Mouse (Mus musculus): ENCODE measurements around the gene Zfp580. TPM values are rescaled to one million over a fixed set of nuclear protein-coding genes. Genes with fewer than 3 reads are reported as not detected.
A peak's percentile ranks its signal among the peaks of the same experiment; 100 is the strongest.
"Not testable (repeated sequence)": the region's sequence is repeated elsewhere in the genome, so short reads cannot be mapped to it uniquely, and the experiment has no call there.

Gene Zfp580
- polyA plus RNA-seq, 1 experiment from 2014 or later, result 14.1 TPM

DNA sequence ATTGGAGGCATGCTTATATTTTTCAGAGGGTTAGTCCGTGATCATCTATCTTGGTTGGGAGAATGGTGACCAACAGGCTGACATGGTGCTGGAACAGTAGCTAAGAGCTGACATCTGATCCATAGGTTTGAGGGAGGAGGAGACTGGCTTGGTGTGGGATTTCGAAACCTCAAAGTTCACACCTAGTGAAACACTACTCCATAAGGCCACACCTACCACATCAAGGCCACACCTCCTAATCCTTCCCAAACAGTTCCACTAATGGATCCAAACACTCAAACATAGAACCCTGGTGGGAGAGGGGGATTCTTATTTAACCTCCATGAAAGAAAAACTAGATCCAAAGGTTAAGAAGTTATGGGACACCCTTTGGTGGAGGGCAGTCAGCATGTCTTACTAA is 34.4 kb upstream of the Zfp580 start:
- Histone ChIP-seq H3K36me3 (ENCODE audit: control insufficient read depth, insufficient read depth, low read length) (peaks cover 17% of the 10 kb centered on the region), H3K27ac (ENCODE audit: low read depth, low read length) (no peak overlapping the region), H3K9ac (ENCODE audit: low read depth, low read length) (no peak overlapping the region), H3K9me3 (ENCODE audit: control insufficient read depth, low read length) (no peaks in the 10 kb centered on the region), H3K4me2 (no peak overlapping the region), H3K27me3 (replicated peaks; ENCODE audit: control insufficient read depth, insufficient read depth, low read length) (no peaks in the 10 kb centered on the region), H3K4me1 (replicated peaks; ENCODE audit: control insufficient read depth, insufficient read depth, low read length) (peaks cover 25% of the 10 kb centered on the region), H3K4me3 (ENCODE audit: low read depth, low read length) (no peak overlapping the region)
- WGBS, result 94% methylated on average over 2 of the region's 2 CpGs
- ATAC-seq (replicated peaks; ENCODE audit: low FRiP score), result no peak
- no peak for DNase-seq (ENCODE audit: low spot score)

DNA sequence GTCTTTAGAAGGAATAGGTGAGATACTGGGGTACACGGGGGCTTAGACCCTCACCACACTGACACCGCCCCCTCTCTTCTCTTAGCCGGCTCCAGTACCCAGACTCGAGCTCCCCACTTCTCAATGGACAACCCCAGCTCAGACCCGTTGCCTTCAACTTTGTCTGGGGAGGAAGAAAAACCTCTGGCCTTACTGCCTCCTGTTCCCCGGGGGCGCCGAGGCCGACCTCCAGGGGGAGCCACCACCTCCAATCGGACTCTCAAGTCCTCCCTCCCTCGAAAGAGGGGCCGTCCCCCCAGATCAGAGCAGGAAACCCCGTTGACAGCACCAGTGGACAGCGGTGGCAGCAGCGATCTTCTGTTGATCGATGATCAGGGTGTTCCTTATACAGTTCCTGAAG is 34.0 kb upstream of the Zfp580 start:
- 91% methylated on average over 16 of the region's 16 CpGs for WGBS
- H3K9ac ChIP-seq (ENCODE audit: low read depth, low read length), result no peak overlapping the region
- no peaks in the 10 kb centered on the region for H3K9me3 ChIP-seq (ENCODE audit: control insufficient read depth, low read length)
- no peak overlapping the region for H3K27ac ChIP-seq (ENCODE audit: low read depth, low read length)
- H3K4me3 ChIP-seq (ENCODE audit: low read depth, low read length), result no peak overlapping the region
- peaks cover 25% of the 10 kb centered on the region for H3K4me1 ChIP-seq (replicated peaks; ENCODE audit: control insufficient read depth, insufficient read depth, low read length)
- ATAC-seq (replicated peaks; ENCODE audit: low FRiP score) (no peak), DNase-seq (ENCODE audit: low spot score) (no peak)
- H3K27me3 ChIP-seq (replicated peaks; ENCODE audit: control insufficient read depth, insufficient read depth, low read length), result no peaks in the 10 kb centered on the region
- H3K36me3 ChIP-seq (ENCODE audit: control insufficient read depth, insufficient read depth, low read length), result peaks cover 16% of the 10 kb centered on the region
- H3K4me2 ChIP-seq, result no peak overlapping the region

DNA sequence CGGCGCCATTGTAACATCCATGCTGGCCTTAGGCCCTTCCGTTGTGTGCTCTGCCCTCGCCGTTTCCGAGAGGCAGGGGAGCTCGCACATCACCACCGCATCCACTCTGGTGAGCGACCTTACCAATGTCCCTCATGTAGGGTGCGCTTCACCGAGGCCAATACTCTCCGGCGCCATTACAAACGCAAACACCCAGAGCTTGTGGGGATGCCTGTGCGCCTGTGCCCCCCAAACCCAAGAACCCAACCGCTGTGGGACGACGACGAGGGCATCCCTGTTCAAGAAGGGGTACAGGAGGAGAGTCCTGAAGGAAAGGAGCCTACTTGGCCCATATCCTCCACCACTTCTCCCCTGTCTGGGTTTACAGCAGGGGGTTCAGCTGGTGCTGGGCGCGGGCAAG is 33.4 kb upstream of the Zfp580 start:
- Histone ChIP-seq H3K4me1 (replicated peaks; ENCODE audit: control insufficient read depth, insufficient read depth, low read length) (peaks cover 25% of the 10 kb centered on the region), H3K27ac (ENCODE audit: low read depth, low read length) (no peak overlapping the region), H3K9ac (ENCODE audit: low read depth, low read length) (no peak overlapping the region), H3K9me3 (ENCODE audit: control insufficient read depth, low read length) (no peaks in the 10 kb centered on the region), H3K4me2 (no peak overlapping the region), H3K4me3 (ENCODE audit: low read depth, low read length) (no peak overlapping the region), H3K36me3 (ENCODE audit: control insufficient read depth, insufficient read depth, low read length) (peaks cover 13% of the 10 kb centered on the region; the same call in 1 of the 2 replicates), H3K27me3 (replicated peaks; ENCODE audit: control insufficient read depth, insufficient read depth, low read length) (no peaks in the 10 kb centered on the region)
- no peak for ATAC-seq (replicated peaks; ENCODE audit: low FRiP score)
- DNase-seq (ENCODE audit: low spot score), result no peak
- 96% methylated on average over 21 of the region's 21 CpGs for WGBS

DNA sequence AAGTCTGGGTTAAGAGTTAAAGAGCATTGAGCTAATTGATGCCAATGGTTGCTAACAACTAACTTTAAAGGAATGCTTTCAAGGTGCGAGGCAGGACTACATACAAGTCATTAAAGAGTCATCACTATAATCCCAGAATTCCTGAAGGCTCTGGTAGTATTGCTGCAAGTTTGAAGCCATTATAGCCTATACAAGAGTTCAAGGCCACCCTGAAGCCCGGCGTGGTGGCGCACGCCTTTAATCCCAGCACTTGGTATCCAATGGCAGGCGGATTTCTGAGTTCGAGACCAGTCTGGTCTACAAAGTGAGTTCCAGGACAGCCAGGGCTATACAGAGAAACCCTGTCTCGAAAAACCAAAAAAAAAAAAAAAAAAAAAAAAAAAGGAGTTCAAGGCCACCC is 31.8 kb upstream of the Zfp580 start:
- H3K9me3 ChIP-seq (ENCODE audit: control insufficient read depth, low read length); DNase-seq (ENCODE audit: low spot score); H3K27me3 ChIP-seq (replicated peaks; ENCODE audit: control insufficient read depth, insufficient read depth, low read length); ATAC-seq (replicated peaks; ENCODE audit: low FRiP score): not testable (repeated sequence)
- 26% methylated on average over 8 of the region's 8 CpGs for WGBS
- Histone ChIP-seq H3K36me3 (ENCODE audit: control insufficient read depth, insufficient read depth, low read length) (peaks cover 17% of the 10 kb centered on the region; the same call in 1 of the 2 replicates), H3K4me2 (peak overlapping the region; percentile 78), H3K9ac (ENCODE audit: low read depth, low read length) (peak overlapping the region; percentile 93), H3K27ac (ENCODE audit: low read depth, low read length) (peak overlapping the region; percentile 98), H3K4me1 (replicated peaks; ENCODE audit: control insufficient read depth, insufficient read depth, low read length) (peaks cover 20% of the 10 kb centered on the region), H3K4me3 (ENCODE audit: low read depth, low read length) (peak overlapping the region; percentile 87)

DNA sequence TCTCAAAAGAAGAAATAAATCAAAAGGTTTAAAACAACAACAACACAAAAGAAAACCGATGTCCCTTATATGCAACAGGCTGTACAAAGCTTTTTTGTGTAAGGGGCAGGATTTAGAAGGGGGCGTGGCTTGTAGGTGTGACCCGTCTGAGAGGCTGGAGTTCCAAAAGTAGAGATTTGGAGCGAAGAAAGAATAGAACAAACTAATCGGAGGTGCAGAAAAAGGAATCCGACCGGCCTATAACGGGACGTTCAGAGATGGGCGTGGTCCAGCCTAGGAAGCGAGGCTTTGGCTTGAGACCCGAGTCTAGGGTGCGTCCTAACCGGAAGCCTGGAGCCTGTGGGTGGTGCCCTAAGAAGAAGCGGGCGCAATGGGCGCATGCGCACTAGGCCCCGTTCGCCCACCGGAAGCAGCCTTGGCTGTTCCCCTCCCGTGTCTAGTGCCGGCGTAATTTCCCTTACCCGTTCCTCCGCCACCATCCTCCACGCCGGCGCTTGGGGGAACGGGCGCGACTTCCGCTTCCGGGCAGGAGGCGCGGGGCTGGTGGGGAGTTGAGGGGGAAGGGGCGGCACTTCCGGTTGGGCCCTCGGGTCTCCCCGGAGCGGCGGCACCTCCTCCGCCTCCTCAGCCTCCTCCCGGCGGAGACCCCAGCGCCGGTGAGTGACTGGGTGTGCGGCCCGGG is 31.2 kb upstream of the Zfp580 start, which contains the start of the genes Zfp865 and Ccdc106:
Gene Zfp865, plus strand, starts transcription at position 377 of the 682 bp plus-strand sequence.
Gene Ccdc106, plus strand, starts transcription at position 554 of the 682 bp plus-strand sequence.
- H3K27me3 ChIP-seq (replicated peaks; ENCODE audit: control insufficient read depth, insufficient read depth, low read length), result no peaks in the 10 kb centered on the region
- H3K27ac ChIP-seq (ENCODE audit: low read depth, low read length), result peak within 1 kb of the TSS; percentile 98
- H3K9me3 ChIP-seq (ENCODE audit: control insufficient read depth, low read length), result no peaks in the 10 kb centered on the region
- H3K36me3 ChIP-seq (ENCODE audit: control insufficient read depth, insufficient read depth, low read length), result peaks cover 21% of the 10 kb centered on the region; the same call in 1 of the 2 replicates
- peak; percentile 98 for DNase-seq (ENCODE audit: low spot score)
- peak within 1 kb of the TSS; percentile 78 for H3K4me2 ChIP-seq
- peak within 1 kb of the TSS; percentile 87 for H3K4me3 ChIP-seq (ENCODE audit: low read depth, low read length)
- under 1% methylated on average over 44 of the region's 49 CpGs for WGBS
- H3K9ac ChIP-seq (ENCODE audit: low read depth, low read length), result peak within 1 kb of the TSS; percentile 93
- peaks cover 20% of the 10 kb centered on the region for H3K4me1 ChIP-seq (replicated peaks; ENCODE audit: control insufficient read depth, insufficient read depth, low read length)
- peak; percentile 87 for ATAC-seq (replicated peaks; ENCODE audit: low FRiP score)

DNA sequence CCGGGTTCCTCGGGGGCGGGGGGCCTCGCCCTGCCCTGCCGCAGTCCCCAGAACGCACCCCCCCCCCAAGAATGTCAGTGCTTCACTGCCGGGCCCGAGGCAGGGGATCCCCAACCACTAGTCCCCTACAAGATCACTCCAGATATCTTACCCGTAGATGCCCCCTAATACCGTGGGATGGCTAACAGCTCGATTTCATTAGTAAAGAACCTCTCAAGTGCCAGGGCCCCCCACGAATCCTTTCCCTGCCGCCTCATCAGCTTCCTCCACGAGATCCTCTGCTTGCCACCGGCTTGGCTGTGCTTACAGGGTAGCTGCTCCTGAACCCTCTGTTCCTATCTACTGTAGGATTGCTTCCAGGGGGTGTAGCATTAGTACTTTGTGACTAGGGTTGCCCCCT is 30.7 kb upstream of the Zfp580 start:
- no peaks in the 10 kb centered on the region for H3K9me3 ChIP-seq (ENCODE audit: control insufficient read depth, low read length)
- H3K9ac ChIP-seq (ENCODE audit: low read depth, low read length), result peak overlapping the region; percentile 93
- ATAC-seq (replicated peaks; ENCODE audit: low FRiP score) (0 out of 2 replicates have a peak, but pooled peaks have one; percentile 0), DNase-seq (ENCODE audit: low spot score) (no peak)
- H3K4me3 ChIP-seq (ENCODE audit: low read depth, low read length), result peak overlapping the region; percentile 87
- H3K4me2 ChIP-seq, result peak overlapping the region; percentile 78
- peaks cover 21% of the 10 kb centered on the region; the same call in 1 of the 2 replicates for H3K36me3 ChIP-seq (ENCODE audit: control insufficient read depth, insufficient read depth, low read length)
- H3K27me3 ChIP-seq (replicated peaks; ENCODE audit: control insufficient read depth, insufficient read depth, low read length), result no peaks in the 10 kb centered on the region
- under 1% methylated on average over 10 of the region's 15 CpGs for WGBS
- H3K27ac ChIP-seq (ENCODE audit: low read depth, low read length), result peak overlapping the region; percentile 98
- peaks cover 20% of the 10 kb centered on the region for H3K4me1 ChIP-seq (replicated peaks; ENCODE audit: control insufficient read depth, insufficient read depth, low read length)

DNA sequence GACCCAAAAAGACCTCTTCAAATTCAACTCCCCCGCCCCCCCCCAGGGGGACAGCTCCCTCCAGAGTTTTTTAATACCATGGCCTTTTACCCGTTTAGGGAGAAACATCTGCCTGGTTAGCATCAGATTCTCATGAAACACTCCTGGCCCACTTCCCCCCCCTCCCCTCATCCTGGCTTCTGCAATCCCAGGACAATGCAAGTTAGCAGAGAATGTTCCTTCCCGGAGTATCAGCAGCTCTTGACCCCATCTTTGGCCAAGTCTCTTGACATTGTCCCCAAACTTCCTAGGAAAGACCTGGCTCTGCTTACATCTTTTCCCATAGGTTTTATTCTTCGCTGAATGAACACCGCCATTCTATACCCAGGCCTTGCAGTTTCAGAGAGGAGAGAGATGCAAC is 30.1 kb upstream of the Zfp580 start:
- Histone ChIP-seq H3K4me2 (peak overlapping the region; percentile 78), H3K9ac (ENCODE audit: low read depth, low read length) (peak overlapping the region; percentile 93), H3K4me3 (ENCODE audit: low read depth, low read length) (peak overlapping the region; percentile 87), H3K36me3 (ENCODE audit: control insufficient read depth, insufficient read depth, low read length) (peaks cover 24% of the 10 kb centered on the region; the same call in 1 of the 2 replicates), H3K27me3 (replicated peaks; ENCODE audit: control insufficient read depth, insufficient read depth, low read length) (no peaks in the 10 kb centered on the region), H3K27ac (ENCODE audit: low read depth, low read length) (peak overlapping the region; percentile 98), H3K4me1 (replicated peaks; ENCODE audit: control insufficient read depth, insufficient read depth, low read length) (peaks cover 16% of the 10 kb centered on the region), H3K9me3 (ENCODE audit: control insufficient read depth, low read length) (no peaks in the 10 kb centered on the region)
- ATAC-seq (replicated peaks; ENCODE audit: low FRiP score) (no peak), DNase-seq (ENCODE audit: low spot score) (no peak)
- 50% methylated on average over 5 of the region's 5 CpGs for WGBS

DNA sequence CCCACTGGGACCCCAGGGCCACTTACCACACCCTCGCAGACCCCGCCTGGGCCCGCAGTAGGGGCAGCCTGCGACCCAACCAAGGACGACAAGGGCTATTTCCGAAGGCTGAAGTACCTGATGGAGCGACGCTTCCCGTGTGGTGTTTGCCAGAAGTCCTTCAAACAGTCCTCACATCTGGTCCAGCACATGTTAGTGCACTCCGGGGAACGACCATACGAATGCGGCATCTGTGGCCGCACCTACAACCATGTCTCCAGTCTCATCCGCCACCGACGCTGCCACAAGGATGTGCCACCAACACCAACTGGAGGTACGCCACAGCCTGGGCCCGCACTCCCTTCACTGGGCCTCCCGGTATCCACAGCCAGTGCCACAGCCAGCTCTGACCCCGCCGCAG is 21.8 kb upstream of the Zfp580 start:
- Histone ChIP-seq H3K4me2 (no peak overlapping the region), H3K4me1 (replicated peaks; ENCODE audit: control insufficient read depth, insufficient read depth, low read length) (no peaks in the 10 kb centered on the region), H3K9me3 (ENCODE audit: control insufficient read depth, low read length) (peaks cover 32% of the 10 kb centered on the region), H3K9ac (ENCODE audit: low read depth, low read length) (no peak overlapping the region), H3K36me3 (ENCODE audit: control insufficient read depth, insufficient read depth, low read length) (peaks cover 70% of the 10 kb centered on the region), H3K27me3 (replicated peaks; ENCODE audit: control insufficient read depth, insufficient read depth, low read length) (no peaks in the 10 kb centered on the region), H3K27ac (ENCODE audit: low read depth, low read length) (no peak overlapping the region), H3K4me3 (ENCODE audit: low read depth, low read length) (no peak overlapping the region)
- ATAC-seq (replicated peaks; ENCODE audit: low FRiP score) (0 out of 2 replicates have a peak, but pooled peaks have one; percentile 40), DNase-seq (ENCODE audit: low spot score) (no peak)
- WGBS, result 94% methylated on average over 22 of the region's 22 CpGs

DNA sequence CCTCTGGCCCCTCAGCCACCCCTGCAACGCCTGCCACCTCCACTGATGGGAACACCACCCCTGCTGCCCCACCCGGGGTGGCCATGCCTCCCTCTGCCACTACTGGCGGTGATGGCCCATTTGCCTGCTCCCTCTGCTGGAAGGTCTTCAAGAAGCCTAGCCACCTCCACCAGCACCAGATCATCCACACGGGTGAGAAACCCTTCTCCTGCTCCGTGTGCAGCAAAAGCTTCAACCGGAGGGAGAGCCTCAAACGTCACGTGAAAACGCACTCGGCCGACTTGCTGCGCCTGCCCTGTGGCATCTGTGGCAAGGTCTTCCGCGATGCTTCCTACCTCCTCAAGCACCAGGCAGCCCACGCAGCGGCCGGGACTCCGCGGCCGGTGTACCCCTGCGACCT is 21.4 kb upstream of the Zfp580 start:
- Histone ChIP-seq H3K36me3 (ENCODE audit: control insufficient read depth, insufficient read depth, low read length) (peaks cover 69% of the 10 kb centered on the region), H3K4me3 (ENCODE audit: low read depth, low read length) (no peak overlapping the region), H3K9me3 (ENCODE audit: control insufficient read depth, low read length) (peaks cover 32% of the 10 kb centered on the region), H3K4me1 (replicated peaks; ENCODE audit: control insufficient read depth, insufficient read depth, low read length) (no peaks in the 10 kb centered on the region), H3K27ac (ENCODE audit: low read depth, low read length) (no peak overlapping the region), H3K9ac (ENCODE audit: low read depth, low read length) (no peak overlapping the region), H3K27me3 (replicated peaks; ENCODE audit: control insufficient read depth, insufficient read depth, low read length) (no peaks in the 10 kb centered on the region), H3K4me2 (no peak overlapping the region)
- DNase-seq (ENCODE audit: low spot score) (no peak), ATAC-seq (replicated peaks; ENCODE audit: low FRiP score) (no peak)
- 93% methylated on average over 21 of the region's 21 CpGs for WGBS

Measured in liver, embryonic 11.5 days (tissue).